Mouse (Mus musculus) cerebellum, adult 2 months (tissue): ENCODE measurements around the gene Sorcs1.

Source experiments
- CTCF ChIP-seq: fragments of 200-500 bp; IDR thresholded peaks from 2 replicates; pipeline ENCODE4 v1.5.1; 2011; ENCODE audit warnings: low read depth, mild to moderate bottlenecking, control low read depth, low read length, moderate library complexity, borderline replicate concordance; ENCODE audit not compliant: insufficient read depth
- POLR2A ChIP-seq: fragments of 200-500 bp; IDR thresholded peaks from 2 replicates; pipeline ENCODE4 v1.6.1; 2011; ENCODE audit warnings: low read length, control low read depth, borderline replicate concordance; ENCODE audit not compliant: insufficient read depth

DNA sequence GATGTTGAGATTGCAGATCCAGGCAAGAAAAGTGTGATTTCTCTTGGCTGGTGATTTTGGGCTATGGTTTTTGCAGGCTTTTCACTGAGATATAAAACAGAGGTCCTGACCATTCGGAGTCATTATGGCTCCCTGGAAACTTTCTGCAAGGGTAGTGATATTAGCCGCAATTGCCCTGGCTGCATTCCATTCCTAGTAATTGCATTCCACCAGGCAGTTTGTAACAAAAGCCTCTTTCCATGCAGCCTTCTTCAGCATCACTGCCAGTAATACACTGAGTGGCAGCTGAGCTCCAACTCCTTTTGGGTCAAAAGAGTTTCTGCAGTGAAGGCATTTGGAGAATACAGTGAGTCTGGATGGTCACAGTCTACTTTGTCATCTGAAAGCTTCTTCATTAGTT is 319.9 kb downstream of the Sorcs1 start:
- TF ChIP-seq CTCF (no peak), POLR2A (no peak)
